Mouse (Mus musculus) c-Kit-positive CD71-negative TER-119-negative erythroid progenitor cells, embryonic 14.5 days (primary cell): ENCODE data around the gene Figla.

Experiments used
- DNase-seq: peaks from one replicate; pipeline ENCODE4 v3.0.0-alpha.2; 2013; ENCODE audit warnings: low read depth

Gene Figla

GRCm38 (mm10) chr6:86028601-86029322 is 12.8 kb downstream of the Figla start, which contains the start of gene Add2:
Gene Add2 (plus strand): TSS chr6:86028681.
- no peak for DNase-seq

GRCm38 (mm10) chr6:86029323-86029713 is 13.3 kb downstream of the Figla start:
- DNase-seq: no peak

- no peak for DNase-seq
Observed at GRCm38 (mm10) chr6:86031527-86031926, 15.6 kb downstream of the Figla start.

GRCm38 (mm10) chr6:86033635-86034034 is 17.7 kb downstream of the Figla start:
- DNase-seq: no peak

GRCm38 (mm10) chr6:86038901-86039300 is 22.9 kb downstream of the Figla start:
- no peak for DNase-seq

- no peak for DNase-seq
Observed at GRCm38 (mm10) chr6:86040140-86040539, 24.2 kb downstream of the Figla start.

GRCm38 (mm10) chr6:86047510-86047909 is 31.5 kb downstream of the Figla start:
- no peak for DNase-seq

- no peak for DNase-seq
Observed at GRCm38 (mm10) chr6:86048509-86048908, 32.5 kb downstream of the Figla start.

- DNase-seq: no peak
Observed at GRCm38 (mm10) chr6:86050586-86051268, 34.8 kb downstream of the Figla start.

GRCm38 (mm10) chr6:86052032-86052459 is 36.1 kb downstream of the Figla start:
- DNase-seq: no peak

- no peak for DNase-seq
Observed at GRCm38 (mm10) chr6:86052556-86052955, 36.6 kb downstream of the Figla start.

GRCm38 (mm10) chr6:86053099-86053498 is 37.1 kb downstream of the Figla start:
- DNase-seq: no peak

GRCm38 (mm10) chr6:86053594-86053993 is 37.6 kb downstream of the Figla start:
- DNase-seq: no peak

GRCm38 (mm10) chr6:86058475-86058874 is 42.5 kb downstream of the Figla start:
- no peak for DNase-seq

GRCm38 (mm10) chr6:86059151-86059853 is 43.3 kb downstream of the Figla start:
- DNase-seq: no peak

- no peak for DNase-seq
Observed at GRCm38 (mm10) chr6:86060170-86060569, 44.2 kb downstream of the Figla start.

- no peak for DNase-seq
Observed at GRCm38 (mm10) chr6:86062226-86062625, 46.3 kb downstream of the Figla start.

GRCm38 (mm10) chr6:86062684-86063083 is 46.7 kb downstream of the Figla start:
- no peak for DNase-seq

- DNase-seq: no peak
Observed at GRCm38 (mm10) chr6:86064318-86065016, 48.5 kb downstream of the Figla start.

- DNase-seq: no peak
Observed at GRCm38 (mm10) chr6:86066727-86067126, 50.8 kb downstream of the Figla start.

GRCm38 (mm10) chr6:86067145-86067544 is 51.2 kb downstream of the Figla start:
- no peak for DNase-seq

- DNase-seq: no peak
Observed at GRCm38 (mm10) chr6:86069009-86069408, 53.0 kb downstream of the Figla start.
